Mouse (Mus musculus) lung, embryonic 15.5 days (tissue): Measurements from ENCODE around the gene Arhgap35. TPM values are rescaled to one million over a fixed set of nuclear protein-coding genes. Genes with fewer than 3 reads are reported as not detected.
"Not testable (repeated sequence)": the region's sequence is repeated elsewhere in the genome, so short reads cannot be mapped to it uniquely, and the experiment has no call there.

Experiments
- ATAC-seq: fragments of 200-750 bp; cut with Nextera tagmentation; 2 replicates; pipeline ENCODE4 v1.8.0; 2017; ENCODE audit warnings: moderate number of reproducible peaks, borderline replicate concordance; ENCODE audit not compliant: low FRiP score, low TSS enrichment; ENCODE audit errors: extremely low read depth
- H3K27ac ChIP-seq: fragments of 300-500 bp; sonication (generic); 2 replicates; pipeline ENCODE4 v1.5.1; 2015; ENCODE audit warnings: moderate library complexity, mild to moderate bottlenecking, inconsistent platforms
- H3K27me3 ChIP-seq: fragments of 300-500 bp; sonication (generic); 2 replicates; pipeline ENCODE4 v1.6.1; 2015; ENCODE audit warnings: inconsistent platforms
- H3K36me3 ChIP-seq: fragments of 300-500 bp; sonication (generic); 2 replicates; pipeline ENCODE4 v1.6.1; 2015; ENCODE audit warnings: inconsistent platforms
- H3K4me1 ChIP-seq: fragments of 300-500 bp; sonication (generic); 2 replicates; pipeline ENCODE4 v1.6.1; 2015; ENCODE audit warnings: inconsistent platforms
- H3K4me2 ChIP-seq: fragments of 300-500 bp; sonication (generic); 2 replicates; pipeline ENCODE4 v1.6.1; 2015; ENCODE audit warnings: inconsistent platforms, mild to moderate bottlenecking, moderate library complexity
- H3K4me3 ChIP-seq: fragments of 300-500 bp; sonication (generic); 2 replicates; pipeline ENCODE4 v1.5.1; 2015; ENCODE audit warnings: mild to moderate bottlenecking, inconsistent platforms
- H3K9ac ChIP-seq: fragments of 300-500 bp; sonication (generic); 2 replicates; pipeline ENCODE4 v1.6.1; 2015; ENCODE audit warnings: inconsistent platforms
- H3K9me3 ChIP-seq: fragments of 300-500 bp; sonication (generic); 2 replicates; pipeline ENCODE4 v1.6.1; 2016; ENCODE audit warnings: inconsistent platforms
- WGBS: fragments of 180-500 bp; shearing (Covaris S2); methylation state at CpG from one replicate; pipeline ENCODE4 v1.1.7; 2015; 5-methylcytosine and 5-hydroxymethylcytosine counted together
- polyA plus RNA-seq: library from polyadenylated mRNA; unstranded; fragments of >200 nt; fragmentation: Nextera tagmentation; extraction: Ambion mirVana; gene quantifications from 2 replicates; pipeline ENCODE4 v1.2.1, GENCODE M21; 2015

Gene Arhgap35
- polyA plus RNA-seq, 1 experiment from 2014 or later = 19.4 TPM

- no peaks in the 10 kb centered on the region for H3K27me3 ChIP-seq
- no peak overlapping the region; the same call in 1 of the 2 replicates for H3K27ac ChIP-seq
- H3K4me2 ChIP-seq = no peak overlapping the region
- peaks cover 35% of the 10 kb centered on the region for H3K4me1 ChIP-seq
- no peaks in the 10 kb centered on the region for H3K9me3 ChIP-seq
- no peaks in the 10 kb centered on the region for H3K36me3 ChIP-seq
- ATAC-seq = no peak
- H3K4me3 ChIP-seq = no peak overlapping the region
- WGBS = 41% methylated on average over 8 of the region's 8 CpGs
- no peak overlapping the region for H3K9ac ChIP-seq
Observed at GRCm38 (mm10) chr7:16621066-16621622, 6.4 kb upstream of the Arhgap35 start.

GRCm38 (mm10) chr7:16618661-16619211 lies 3.9 kb upstream of the Arhgap35 start:
- peak; percentile 21; the same call in 1 of the 2 replicates for ATAC-seq
- H3K4me1 ChIP-seq = peaks cover 42% of the 10 kb centered on the region
- no peaks in the 10 kb centered on the region for H3K36me3 ChIP-seq
- 1% methylated on average over 30 of the region's 30 CpGs for WGBS
- H3K4me2 ChIP-seq = peak overlapping the region; percentile 55
- H3K4me3 ChIP-seq = peak overlapping the region; percentile 27
- H3K9ac ChIP-seq = no peak overlapping the region
- H3K9me3 ChIP-seq = no peaks in the 10 kb centered on the region
- H3K27ac ChIP-seq = peak overlapping the region; percentile 88
- no peaks in the 10 kb centered on the region for H3K27me3 ChIP-seq

GRCm38 (mm10) chr7:16617045-16617444 lies 2.3 kb upstream of the Arhgap35 start:
- Histone ChIP-seq H3K4me2 (no peak overlapping the region), H3K27ac (0 out of 2 replicates have a peak overlapping the region, but pooled peaks have one; percentile 5), H3K4me3 (no peak overlapping the region), H3K9me3 (no peaks in the 10 kb centered on the region), H3K36me3 (no peaks in the 10 kb centered on the region), H3K4me1 (peaks cover 57% of the 10 kb centered on the region), H3K27me3 (no peaks in the 10 kb centered on the region), H3K9ac (no peak overlapping the region)
- 22% methylated on average over 2 of the region's 2 CpGs for WGBS
- no peak for ATAC-seq

DNA sequence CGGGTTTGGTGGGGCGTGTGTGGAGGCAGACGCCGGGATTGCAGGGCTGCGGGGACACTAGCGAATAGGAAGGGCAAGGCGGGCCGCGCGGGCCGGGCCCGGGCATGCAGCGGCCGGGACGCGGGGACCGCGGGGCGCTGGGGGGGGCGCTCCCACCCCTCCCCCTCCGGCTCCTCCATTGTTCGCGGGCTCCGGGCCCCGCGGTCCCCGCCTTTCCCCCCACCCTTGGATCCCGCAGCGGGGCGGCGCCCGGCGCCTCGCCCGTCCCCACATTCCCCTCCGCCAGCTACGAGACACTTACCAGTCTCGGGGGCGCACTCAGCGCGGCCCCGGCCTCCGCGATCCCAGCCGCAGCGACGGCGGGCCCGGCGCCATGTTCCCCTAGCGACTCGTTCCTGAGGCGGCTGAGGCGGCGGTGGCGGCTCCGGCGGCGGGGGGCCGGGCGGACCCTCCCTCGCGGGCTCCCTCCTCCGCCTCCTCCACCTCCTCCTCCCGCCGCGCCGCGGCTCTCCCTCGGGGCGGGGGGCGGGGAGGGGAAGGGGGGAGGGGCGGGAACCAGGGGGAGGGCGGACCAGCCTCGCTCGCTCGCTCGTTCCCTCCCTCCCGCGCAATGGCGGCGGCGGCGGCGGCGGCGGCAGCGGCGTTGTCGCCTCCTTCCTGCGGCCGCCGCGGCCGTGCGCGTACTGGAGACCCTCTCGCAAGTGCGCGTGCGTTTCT lies 464 bp downstream of the Arhgap35 start:
- peak overlapping the region; percentile 84 for H3K4me2 ChIP-seq
- peak overlapping the region; percentile 100 for H3K27ac ChIP-seq
- ATAC-seq = peak; percentile 37
- no peaks in the 10 kb centered on the region for H3K36me3 ChIP-seq
- peaks cover 72% of the 10 kb centered on the region for H3K4me1 ChIP-seq
- peak overlapping the region; percentile 92 for H3K4me3 ChIP-seq
- no peaks in the 10 kb centered on the region for H3K9me3 ChIP-seq
- under 1% methylated on average over 41 of the region's 101 CpGs for WGBS
- H3K9ac ChIP-seq = peak overlapping the region; percentile 97
- H3K27me3 ChIP-seq = no peaks in the 10 kb centered on the region

- H3K36me3 ChIP-seq = no peaks in the 10 kb centered on the region
- WGBS = under 1% methylated on average over 20 of the region's 20 CpGs
- ATAC-seq = no peak
- H3K4me3 ChIP-seq = peak overlapping the region; percentile 92
- H3K9me3 ChIP-seq = no peaks in the 10 kb centered on the region
- H3K9ac ChIP-seq = peak overlapping the region; percentile 97
- H3K27me3 ChIP-seq = no peaks in the 10 kb centered on the region
- peak overlapping the region; percentile 84 for H3K4me2 ChIP-seq
- peak overlapping the region; percentile 100 for H3K27ac ChIP-seq
- H3K4me1 ChIP-seq = peaks cover 72% of the 10 kb centered on the region
Observed at GRCm38 (mm10) chr7:16613461-16614170, 1.2 kb downstream of the Arhgap35 start.

DNA sequence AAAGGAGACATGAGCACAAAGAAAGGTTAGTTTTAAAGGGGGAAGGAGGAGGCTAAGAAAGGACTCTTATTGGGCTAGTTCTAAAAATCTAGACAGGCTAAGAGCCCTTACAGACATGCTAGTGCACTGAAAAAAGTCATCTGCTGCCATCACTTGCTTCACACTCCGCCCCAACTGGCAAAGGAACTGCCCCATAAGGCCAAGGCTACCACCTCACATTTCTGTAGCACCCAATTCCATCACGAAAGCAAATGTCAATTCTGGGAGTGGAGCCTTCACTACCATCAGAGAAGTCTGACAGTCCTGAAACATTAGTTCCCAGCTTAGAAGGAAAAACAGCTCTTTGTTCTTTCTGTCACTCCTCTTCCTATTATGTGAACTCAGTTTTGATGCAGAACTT lies 4.4 kb downstream of the Arhgap35 start:
- Histone ChIP-seq H3K4me1 (peaks cover 53% of the 10 kb centered on the region), H3K4me2 (peak overlapping the region; percentile 84; the same call in 1 of the 2 replicates), H3K9ac (no peak overlapping the region), H3K27ac (peak overlapping the region; percentile 11; the same call in 1 of the 2 replicates), H3K4me3 (no peak overlapping the region), H3K36me3 (no peaks in the 10 kb centered on the region), H3K27me3 (no peaks in the 10 kb centered on the region), H3K9me3 (no peaks in the 10 kb centered on the region)
- 36% methylated on average over 2 of the region's 2 CpGs for WGBS
- no peak for ATAC-seq

DNA sequence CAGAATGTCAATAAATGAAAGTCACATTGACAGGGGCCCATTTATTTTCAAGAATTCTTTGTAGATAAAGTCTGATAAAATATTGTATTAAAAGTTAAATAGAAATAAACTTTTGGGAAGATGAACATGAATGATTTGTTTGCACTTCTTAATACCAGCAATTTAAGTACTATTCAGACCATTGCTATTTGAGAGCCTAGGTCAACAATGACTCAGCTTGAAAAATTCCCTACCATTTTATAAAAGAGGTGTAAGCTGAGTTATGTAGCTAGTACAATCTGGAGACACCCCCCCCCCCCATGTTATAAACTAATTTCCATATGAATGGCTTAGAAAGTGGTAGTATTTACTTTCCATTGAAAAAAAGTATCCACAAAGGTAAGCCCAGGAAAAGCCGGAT lies 5.8 kb downstream of the Arhgap35 start:
- Histone ChIP-seq H3K9me3 (no peaks in the 10 kb centered on the region), H3K36me3 (0 out of 2 replicates have a peak, but pooled peaks cover 2% of the 10 kb centered on the region), H3K4me3 (no peak overlapping the region), H3K27ac (peak overlapping the region; percentile 29; the same call in 1 of the 2 replicates), H3K9ac (no peak overlapping the region), H3K4me2 (no peak overlapping the region), H3K27me3 (no peaks in the 10 kb centered on the region), H3K4me1 (peaks cover 53% of the 10 kb centered on the region)
- WGBS = 72% methylated on average over 1 of the region's 1 CpGs
- ATAC-seq = no peak

DNA sequence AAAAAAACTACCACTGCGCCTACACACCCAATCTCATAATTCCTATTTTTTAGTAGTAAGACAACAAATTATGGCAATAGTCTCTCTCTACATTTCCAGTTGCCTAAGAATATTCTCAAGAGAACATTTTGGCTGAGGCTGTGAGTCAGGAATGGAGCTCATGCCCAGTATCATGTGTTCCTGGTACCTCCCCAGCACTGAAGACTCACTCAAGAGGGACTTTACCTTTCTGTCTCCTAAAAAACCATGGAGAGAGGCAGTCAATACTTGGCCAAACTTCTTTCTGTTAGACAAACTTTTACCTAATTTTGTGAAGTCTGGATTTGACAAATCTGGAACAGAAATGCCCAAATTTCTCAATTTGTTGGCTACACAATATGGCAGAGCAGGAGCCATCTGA lies 6.7 kb downstream of the Arhgap35 start:
- no peak for ATAC-seq
- H3K27me3 ChIP-seq = no peaks in the 10 kb centered on the region
- no peak overlapping the region for H3K4me2 ChIP-seq
- H3K4me3 ChIP-seq = no peak overlapping the region
- no peak overlapping the region for H3K9ac ChIP-seq
- peaks cover 53% of the 10 kb centered on the region for H3K4me1 ChIP-seq
- WGBS = 98% methylated on average over 1 of the region's 1 CpGs
- H3K36me3 ChIP-seq = 0 out of 2 replicates have a peak, but pooled peaks cover 4% of the 10 kb centered on the region
- no peak overlapping the region for H3K27ac ChIP-seq
- H3K9me3 ChIP-seq = no peaks in the 10 kb centered on the region

GRCm38 (mm10) chr7:16606808-16607207 lies 8.0 kb downstream of the Arhgap35 start:
- H3K4me2 ChIP-seq, H3K4me3 ChIP-seq, H3K27ac ChIP-seq, H3K36me3 ChIP-seq, H3K27me3 ChIP-seq, ATAC-seq, H3K9me3 ChIP-seq, H3K9ac ChIP-seq: not testable (repeated sequence)
- 89% methylated on average over 4 of the region's 4 CpGs for WGBS
- peaks cover 47% of the 10 kb centered on the region for H3K4me1 ChIP-seq

DNA sequence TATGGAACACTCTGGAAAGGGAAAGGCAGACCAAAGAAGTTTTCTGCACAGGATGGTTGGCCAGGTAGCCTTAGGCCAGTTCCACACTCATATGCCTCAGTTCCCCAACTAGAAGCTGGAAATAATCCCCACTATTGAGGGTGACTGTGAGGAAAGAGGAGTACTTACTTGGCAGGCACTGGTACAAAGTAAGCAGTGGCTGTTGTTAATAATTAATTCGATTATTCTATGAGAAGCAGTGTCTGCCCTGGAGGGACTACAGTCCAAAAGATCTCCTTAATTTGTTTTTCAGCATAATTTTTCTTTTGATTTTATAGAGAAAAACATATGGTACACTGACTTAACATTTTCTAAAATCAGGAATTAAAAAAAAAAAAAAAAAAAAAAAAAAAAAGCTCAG lies 10.7 kb downstream of the Arhgap35 start:
- 96% methylated on average over 1 of the region's 1 CpGs for WGBS

DNA sequence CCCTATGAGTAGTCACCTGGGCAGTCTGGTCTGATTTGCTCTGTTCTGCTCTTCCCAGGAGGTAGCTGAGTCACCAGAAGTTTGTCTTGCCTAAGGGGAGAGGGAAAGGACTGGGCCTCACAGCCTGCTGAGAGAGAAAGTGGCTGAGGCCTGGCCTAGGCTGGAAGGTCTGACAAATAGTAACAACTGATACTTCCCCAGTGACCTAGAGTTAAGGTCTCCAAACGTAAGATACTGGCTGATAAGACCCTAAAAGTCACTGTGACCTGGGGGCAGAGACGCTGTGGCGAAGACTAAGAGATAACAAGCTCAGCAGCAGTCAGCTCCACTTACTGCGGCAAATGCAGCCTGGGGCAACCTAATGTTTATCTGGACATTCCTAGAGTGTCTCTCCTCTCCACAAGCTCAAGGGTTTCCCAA lies 13.1 kb downstream of the Arhgap35 start:
- Histone ChIP-seq H3K4me1 (peaks cover 11% of the 10 kb centered on the region; the same call in 1 of the 2 replicates), H3K4me3 (no peak overlapping the region), H3K4me2 (no peak overlapping the region), H3K9ac (no peak overlapping the region), H3K27me3 (no peaks in the 10 kb centered on the region), H3K9me3 (no peaks in the 10 kb centered on the region), H3K27ac (no peak overlapping the region), H3K36me3 (0 out of 2 replicates have a peak, but pooled peaks cover 4% of the 10 kb centered on the region)
- no peak for ATAC-seq
- WGBS = 30% methylated on average over 4 of the region's 4 CpGs

More for the DNA sequence above, 10.7 kb downstream of the Arhgap35 start:
- Histone ChIP-seq H3K27me3 (no peaks in the 10 kb centered on the region), H3K4me2 (no peak overlapping the region), H3K4me3 (no peak overlapping the region), H3K36me3 (0 out of 2 replicates have a peak, but pooled peaks cover 4% of the 10 kb centered on the region), H3K9ac (no peak overlapping the region), H3K27ac (no peak overlapping the region), H3K4me1 (peaks cover 21% of the 10 kb centered on the region), H3K9me3 (no peaks in the 10 kb centered on the region)
- no peak for ATAC-seq
